Mouse (Mus musculus) thymus, adult 2 months (tissue): ENCODE measurements around the gene Fam161a.

ENCODE experiments used
- CTCF ChIP-seq: fragments of 200-500 bp; IDR thresholded peaks from 2 replicates; pipeline ENCODE4 v1.5.1; 2012; ENCODE audit warnings: mild to moderate bottlenecking, control low read depth, low read length, moderate library complexity, borderline replicate concordance; ENCODE audit not compliant: control insufficient read depth, poor library complexity, insufficient read depth; ENCODE audit errors: extremely low read depth
- POLR2A ChIP-seq: fragments of 200-500 bp; IDR thresholded peaks from 2 replicates; pipeline ENCODE4 v1.6.1; 2012; ENCODE audit warnings: mild to moderate bottlenecking, low read length, control low read depth, moderate library complexity; ENCODE audit not compliant: control insufficient read depth, poor library complexity, insufficient read depth; ENCODE audit errors: extremely low read depth

- TF ChIP-seq CTCF (no peak), POLR2A (no peak)
These were observed 35.3 kb upstream of the Fam161a start, which contains the start of gene Zrsr1 for GRCm38 (mm10) chr11:22971835-22972709.
